Mouse (Mus musculus): Measurements from ENCODE around the gene Ppp1r12b.

The Ppp1r12b gene

DNA sequence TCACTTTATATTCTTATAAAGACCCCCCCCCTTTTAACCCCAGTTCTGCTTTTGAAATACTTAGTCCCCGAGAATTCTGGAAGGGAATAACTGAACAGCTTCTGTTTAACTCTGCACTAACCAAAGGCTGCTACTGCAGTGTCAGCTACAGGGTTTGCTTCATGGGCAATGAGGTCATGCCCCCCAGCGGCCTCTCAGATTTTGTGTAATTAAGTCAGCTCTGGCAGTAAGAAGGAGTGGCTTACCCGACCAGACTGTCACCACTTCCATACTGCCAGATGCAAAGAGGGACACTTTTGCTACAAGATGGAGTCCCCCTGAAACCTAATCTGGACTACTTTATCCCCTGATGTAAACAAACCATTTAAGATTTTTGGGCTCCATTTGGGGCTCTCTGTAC, 180.1 kb downstream of the Ppp1r12b start:
- in situ Hi-C loops (cut with MboI; ENCODE audit: low pct_unique_long_range_greater_than_20kb in 1 of 2, low sequenced_read_pairs in 2 of 2, unreplicated experiment in 1 of 2) = no loop called here

DNA sequence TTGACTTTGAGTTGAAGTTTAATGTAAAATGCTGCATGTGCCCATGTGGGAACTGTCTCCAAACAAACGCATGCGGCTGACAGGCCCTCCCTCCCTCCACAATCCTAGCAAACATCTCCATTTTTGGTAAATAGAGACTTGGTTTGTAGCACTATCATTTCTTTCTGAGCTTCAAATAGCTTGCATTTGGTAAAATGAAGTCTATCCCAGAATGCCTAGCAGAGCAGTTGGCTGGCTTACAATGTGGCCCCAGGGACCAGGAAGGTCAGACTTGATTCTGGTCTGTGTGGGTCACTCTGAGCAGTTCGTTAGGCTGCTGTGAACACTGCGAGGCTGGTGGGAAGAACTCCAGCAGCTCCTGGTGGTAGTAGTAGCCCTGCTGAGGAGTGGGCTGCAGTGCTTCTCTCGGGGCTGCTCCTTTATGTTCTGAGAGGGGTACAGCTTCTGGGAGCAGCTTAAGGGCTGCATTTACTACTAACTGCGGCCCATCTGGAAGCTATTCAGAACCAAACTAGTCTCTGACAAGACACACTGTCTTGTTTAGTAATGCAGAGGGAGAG, 180.9 kb downstream of the Ppp1r12b start:
- in situ Hi-C loops (cut with MboI; ENCODE audit: low pct_unique_long_range_greater_than_20kb in 1 of 2, low sequenced_read_pairs in 2 of 2, unreplicated experiment in 1 of 2) = no loop called here

DNA sequence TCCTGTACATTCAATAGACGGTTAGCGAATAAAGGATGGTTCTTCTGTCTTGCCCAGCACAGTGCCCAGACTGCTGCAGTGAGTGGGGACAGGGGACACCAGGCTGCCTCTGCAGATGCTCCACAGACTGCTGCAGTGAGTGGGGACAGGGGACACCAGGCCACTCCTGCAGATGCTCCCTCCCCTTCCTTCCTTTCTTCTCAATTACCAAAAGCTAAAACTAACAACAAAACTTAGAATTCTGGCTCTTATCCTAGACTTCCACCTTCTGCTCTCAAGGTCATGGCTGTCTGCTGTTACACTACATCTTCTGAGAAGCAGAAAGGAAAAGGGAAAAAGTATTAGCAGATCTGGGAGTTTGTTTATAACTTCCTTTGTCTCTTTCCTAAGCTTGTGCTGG, 181.5 kb downstream of the Ppp1r12b start:
- in situ Hi-C loops (cut with MboI; ENCODE audit: low pct_unique_long_range_greater_than_20kb in 1 of 2, low sequenced_read_pairs in 2 of 2, unreplicated experiment in 1 of 2) = no loop called here

DNA sequence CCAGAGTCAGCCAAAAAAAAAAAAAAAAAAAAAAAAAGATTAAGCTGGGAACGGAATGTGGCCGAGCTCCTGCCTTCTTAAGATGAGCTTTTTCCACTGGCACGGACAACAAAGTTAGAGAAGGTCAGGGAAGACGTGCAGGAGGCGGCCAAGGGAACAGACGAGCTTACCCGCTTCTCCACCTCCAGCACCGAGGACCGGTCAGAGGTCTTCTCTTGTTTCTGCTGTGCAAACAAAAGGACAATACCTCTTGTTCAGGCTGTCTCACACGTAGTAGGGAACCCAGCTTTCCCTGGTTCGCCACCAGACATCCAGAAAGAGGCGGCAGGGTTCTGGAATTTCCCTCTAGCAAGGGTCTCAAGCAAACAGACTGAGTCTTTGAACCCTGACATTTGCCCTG, 182.5 kb downstream of the Ppp1r12b start:
- in situ Hi-C loops (cut with MboI; ENCODE audit: low pct_unique_long_range_greater_than_20kb in 1 of 2, low sequenced_read_pairs in 2 of 2, unreplicated experiment in 1 of 2) = no loop called here

DNA sequence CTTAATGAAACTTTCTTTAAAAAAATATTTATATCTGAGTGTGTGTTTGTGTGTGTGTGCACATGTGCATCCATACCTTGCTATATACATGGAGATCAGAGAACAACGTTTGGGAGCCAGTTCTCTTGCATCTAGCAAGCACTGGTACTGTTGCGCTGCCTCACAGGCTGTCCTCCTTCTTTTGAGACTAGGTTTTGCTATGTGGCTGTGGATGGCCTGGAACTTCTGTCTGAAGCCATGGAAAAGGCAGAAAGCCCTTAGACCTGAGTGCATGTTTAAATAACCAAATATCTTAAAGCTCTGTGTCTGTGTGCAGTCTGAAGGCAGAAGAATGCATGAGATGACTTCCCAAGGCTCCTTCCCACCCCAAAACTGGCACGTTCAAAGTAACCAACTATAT, 182.9 kb downstream of the Ppp1r12b start:
- in situ Hi-C loops (cut with MboI; ENCODE audit: low pct_unique_long_range_greater_than_20kb in 1 of 2, low sequenced_read_pairs in 2 of 2, unreplicated experiment in 1 of 2) = no loop called here

DNA sequence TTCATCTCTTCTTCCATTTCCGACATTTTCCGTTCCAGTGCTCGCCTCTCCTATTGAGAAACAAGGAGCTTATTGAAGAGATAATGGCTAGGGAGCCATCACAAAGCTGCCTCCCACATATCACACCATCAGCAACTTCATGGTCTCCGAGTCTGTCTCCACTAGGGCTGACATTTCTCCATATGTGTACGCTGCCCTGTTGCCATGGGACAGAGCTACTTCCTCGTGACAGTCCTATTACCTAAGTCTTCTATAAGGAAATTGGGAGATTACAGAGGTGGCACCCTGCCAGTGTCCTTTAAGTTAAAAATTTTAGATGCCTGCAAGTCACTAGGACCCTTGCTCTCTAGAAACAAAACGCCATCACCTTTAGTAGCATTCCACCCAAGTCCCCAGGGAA, 183.7 kb downstream of the Ppp1r12b start:
- in situ Hi-C loops (cut with MboI; ENCODE audit: low pct_unique_long_range_greater_than_20kb in 1 of 2, low sequenced_read_pairs in 2 of 2, unreplicated experiment in 1 of 2) = no loop called here

DNA sequence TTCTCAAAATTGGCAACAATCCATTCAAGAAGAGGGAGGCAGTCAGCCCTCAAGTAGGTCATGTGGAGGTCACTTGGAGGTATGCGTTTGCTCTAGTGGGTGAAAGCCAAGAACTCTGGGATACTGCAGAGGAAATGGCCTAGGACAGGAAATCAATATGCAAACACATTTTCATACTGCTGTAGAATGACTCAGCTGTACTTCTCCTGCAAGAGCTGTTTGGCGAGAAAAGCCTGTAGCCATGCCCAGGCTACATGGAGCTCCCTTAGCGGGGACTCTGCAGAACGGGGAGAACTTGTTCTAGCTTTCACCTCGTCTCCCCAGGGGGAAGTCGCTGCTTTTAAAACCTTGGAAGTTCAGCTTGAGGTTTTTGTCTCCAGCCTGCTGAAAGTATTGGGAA, 184.4 kb downstream of the Ppp1r12b start:
- in situ Hi-C loops (cut with MboI; ENCODE audit: low pct_unique_long_range_greater_than_20kb in 1 of 2, low sequenced_read_pairs in 2 of 2, unreplicated experiment in 1 of 2) = no loop called here

DNA sequence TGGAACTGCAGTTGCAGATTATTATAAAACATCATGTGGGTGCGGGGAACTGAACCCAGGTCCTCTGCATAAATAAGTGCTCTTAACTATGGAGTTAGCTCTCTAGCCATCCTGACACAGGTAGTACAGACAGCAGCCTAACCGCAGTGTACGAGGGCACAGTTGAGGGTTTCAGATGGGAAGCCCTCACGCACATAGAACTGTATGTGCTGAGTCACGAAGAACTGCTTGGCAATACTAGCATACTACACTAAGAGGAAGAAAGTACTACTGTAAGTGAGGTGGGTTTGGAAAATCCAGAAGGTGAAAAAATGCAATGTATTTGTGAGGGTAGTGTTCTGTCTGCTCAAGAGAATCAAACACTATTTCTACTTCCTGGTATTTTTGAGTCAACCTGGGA, 185.4 kb downstream of the Ppp1r12b start:
- in situ Hi-C loops (cut with MboI; ENCODE audit: low pct_unique_long_range_greater_than_20kb in 1 of 2, low sequenced_read_pairs in 2 of 2, unreplicated experiment in 1 of 2) = no loop called here

DNA sequence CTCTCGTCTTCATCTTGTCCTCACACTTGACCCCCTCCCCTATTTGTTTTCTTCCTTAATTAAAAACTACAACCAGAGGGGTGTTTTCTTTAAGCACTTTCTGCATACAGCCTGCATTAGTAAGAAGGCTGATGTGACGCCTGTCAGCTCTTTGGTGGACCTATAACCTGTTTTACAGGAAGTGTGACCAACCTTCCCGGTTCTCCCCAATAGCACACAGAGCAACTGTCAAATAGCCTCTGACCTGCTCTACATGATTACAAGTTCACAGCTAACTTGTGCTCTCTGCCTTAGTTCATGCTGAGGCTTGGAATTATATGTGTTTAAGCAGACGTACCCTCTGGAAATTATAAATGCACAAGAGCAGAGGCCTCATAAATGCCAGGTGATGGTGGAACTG, 189.3 kb downstream of the Ppp1r12b start:
- in situ Hi-C loops (cut with MboI; ENCODE audit: low pct_unique_long_range_greater_than_20kb in 1 of 2, low sequenced_read_pairs in 2 of 2, unreplicated experiment in 1 of 2) = no loop called here

DNA sequence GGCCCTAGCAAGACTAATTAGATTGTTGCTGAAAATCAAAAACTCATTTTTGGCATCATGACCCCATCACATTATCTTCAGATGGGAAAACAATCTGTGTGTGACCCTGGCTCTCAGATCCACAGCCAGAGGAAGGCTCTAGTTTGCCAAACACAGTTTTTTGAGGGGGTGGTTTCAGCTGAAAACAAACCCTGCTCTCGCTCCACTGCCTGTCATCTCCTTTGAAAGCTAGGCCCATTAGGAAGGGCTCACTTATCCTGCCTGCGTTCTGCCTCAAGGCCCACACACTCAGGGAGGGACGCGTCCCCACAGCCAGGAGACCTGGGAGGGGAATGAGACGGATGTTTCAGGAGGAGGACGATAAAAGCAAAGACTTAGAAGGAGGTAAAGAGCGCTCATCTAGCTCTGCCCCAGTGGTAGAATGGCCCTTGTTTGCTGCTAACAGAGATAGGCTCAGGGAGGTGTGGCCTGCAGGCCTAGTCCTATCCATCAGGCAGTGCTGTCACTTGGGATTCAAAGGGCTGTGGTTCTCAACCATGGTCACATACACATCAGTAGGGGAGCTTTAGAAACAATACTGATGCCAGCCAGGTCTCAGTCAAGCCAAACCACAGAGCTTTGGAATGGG, 190.8 kb downstream of the Ppp1r12b start:
- in situ Hi-C loops (cut with MboI; ENCODE audit: low pct_unique_long_range_greater_than_20kb in 1 of 2, low sequenced_read_pairs in 2 of 2, unreplicated experiment in 1 of 2) = no loop called here

DNA sequence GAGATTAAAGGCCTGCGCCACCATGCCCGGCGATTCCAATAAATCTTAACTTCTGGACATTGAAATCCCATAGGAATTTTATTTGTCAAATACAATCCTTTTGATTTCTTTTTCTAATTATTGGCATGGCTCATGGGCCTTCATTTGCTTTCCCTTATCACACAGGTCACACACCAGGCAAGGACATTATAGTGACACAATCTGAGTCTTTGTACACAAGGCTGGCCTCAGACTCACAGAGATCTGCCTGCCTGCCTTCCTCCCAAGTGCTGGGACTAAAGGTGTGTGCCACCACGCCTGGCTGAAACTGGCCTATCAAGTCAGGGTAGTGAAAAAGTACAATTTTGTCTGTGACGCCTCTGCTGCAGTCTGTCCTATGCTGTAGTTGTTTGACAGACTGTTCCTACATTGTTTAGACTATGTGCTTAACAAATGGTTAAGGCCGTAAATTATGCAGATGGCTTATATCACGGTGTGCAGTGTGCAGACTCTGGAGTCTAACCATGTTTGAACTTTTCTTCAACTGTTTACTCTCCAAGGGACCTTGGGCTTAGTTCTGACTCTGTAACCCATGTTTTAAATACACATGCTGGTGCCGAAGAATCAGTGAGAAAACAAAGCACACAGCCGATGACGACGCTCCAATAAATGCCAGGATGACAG, 191.8 kb downstream of the Ppp1r12b start:
- in situ Hi-C loops (cut with MboI; ENCODE audit: low pct_unique_long_range_greater_than_20kb in 1 of 2, low sequenced_read_pairs in 2 of 2, unreplicated experiment in 1 of 2) = no loop called here

DNA sequence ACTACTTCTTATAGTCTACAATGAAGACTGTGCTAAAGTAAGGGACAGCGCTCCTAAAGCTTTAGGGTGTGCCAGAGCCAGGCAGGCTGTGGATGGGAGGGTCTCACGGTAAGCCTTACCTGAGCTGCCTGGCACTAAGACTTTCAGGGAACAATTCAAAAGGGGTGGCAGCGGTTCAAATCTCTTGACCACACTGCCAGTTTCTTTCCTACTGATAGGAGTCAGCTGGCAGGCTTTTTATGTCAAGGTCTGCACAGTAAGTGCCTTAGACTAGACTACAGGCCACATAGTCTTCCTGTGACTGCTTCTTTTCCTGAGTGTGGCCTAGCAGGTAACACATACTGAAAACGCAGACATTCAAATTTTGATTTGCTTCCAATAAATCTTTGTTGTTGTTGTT, 192.5 kb downstream of the Ppp1r12b start:
- in situ Hi-C loops (cut with MboI; ENCODE audit: low pct_unique_long_range_greater_than_20kb in 1 of 2, low sequenced_read_pairs in 2 of 2, unreplicated experiment in 1 of 2) = no loop called here

DNA sequence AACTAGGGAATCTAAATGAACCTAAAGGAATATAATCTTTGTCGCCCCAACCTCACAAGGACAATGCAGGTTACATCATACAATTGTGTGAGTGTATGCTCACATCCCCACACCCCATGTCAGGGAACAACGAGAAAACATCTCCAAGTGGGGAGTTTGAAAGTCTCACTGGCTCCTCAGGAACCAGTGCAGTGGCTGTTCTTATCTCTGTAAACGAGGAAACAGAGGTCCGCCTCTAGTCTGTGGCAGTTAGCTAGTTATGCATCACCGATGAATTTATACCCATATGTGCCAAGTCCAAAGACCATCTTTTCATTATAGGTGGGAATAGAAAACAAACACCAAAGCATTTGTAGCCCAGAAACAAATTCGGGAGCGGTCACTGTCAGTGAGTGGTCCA, 194.2 kb downstream of the Ppp1r12b start:
- in situ Hi-C loops (cut with MboI; ENCODE audit: low pct_unique_long_range_greater_than_20kb in 1 of 2, low sequenced_read_pairs in 2 of 2, unreplicated experiment in 1 of 2) = no loop called here

DNA sequence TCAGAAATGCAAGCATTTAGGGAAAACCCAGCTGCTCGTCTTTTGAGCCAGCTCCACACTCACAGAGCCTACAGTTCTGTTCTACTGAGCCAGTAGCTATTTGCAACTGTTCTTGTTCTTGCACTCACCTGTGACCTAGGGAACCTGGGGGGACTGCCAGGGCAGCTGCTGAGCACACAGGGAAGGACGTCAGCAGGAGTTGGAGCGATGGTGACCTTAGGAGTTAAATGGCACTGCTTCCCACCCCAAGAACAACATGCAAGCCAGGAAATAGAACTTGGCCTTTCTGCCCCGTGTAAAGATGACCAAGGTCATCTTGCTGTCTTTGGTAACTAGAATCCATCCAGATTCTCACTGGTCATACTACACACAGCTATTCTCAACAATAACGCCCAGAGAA, 195.1 kb downstream of the Ppp1r12b start:
- in situ Hi-C loops (cut with MboI; ENCODE audit: low pct_unique_long_range_greater_than_20kb in 1 of 2, low sequenced_read_pairs in 2 of 2, unreplicated experiment in 1 of 2) = no loop called here

DNA sequence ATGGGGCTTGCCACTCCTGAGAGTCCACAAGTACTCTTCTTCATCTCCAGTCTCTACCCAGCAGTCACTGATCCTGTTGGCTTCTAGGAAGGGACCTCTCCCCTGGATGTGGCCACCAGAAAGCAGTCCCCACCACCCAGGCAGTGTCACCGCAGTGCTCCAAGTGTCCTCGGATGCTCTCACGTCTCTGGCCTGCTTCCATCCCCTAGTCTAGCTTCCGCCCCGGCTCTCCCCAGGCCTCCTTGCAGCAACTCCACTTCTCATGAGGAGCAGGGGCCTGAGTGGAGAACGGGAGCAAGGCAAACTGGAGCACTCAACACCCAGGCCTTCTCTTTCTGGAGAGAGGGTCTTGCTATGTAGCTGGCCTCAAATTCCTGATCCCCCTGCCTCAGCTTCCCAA, 196.6 kb downstream of the Ppp1r12b start:
- in situ Hi-C loops (cut with MboI; ENCODE audit: low pct_unique_long_range_greater_than_20kb in 1 of 2, low sequenced_read_pairs in 2 of 2, unreplicated experiment in 1 of 2) = no loop called here

DNA sequence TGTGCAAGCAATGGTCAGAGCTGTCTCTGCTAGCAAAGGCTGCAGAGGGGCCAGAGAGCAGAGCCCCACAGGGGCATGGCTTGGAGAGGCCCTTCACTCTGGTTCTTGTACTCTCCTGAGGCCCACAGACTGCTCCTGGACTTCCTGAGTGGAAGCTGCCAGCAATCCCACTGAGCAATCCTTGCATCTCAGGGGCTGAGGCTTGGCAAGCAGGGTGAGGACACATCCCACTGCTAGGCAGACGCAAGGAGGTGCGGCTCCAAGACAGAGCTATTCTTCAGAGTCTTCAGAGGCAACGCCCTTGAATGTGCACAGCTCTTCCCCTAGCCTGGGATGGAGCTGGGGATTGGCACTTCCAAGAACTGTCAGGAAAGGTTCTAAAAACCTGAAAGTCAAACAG, 198.5 kb downstream of the Ppp1r12b start:
- in situ Hi-C loops (cut with MboI; ENCODE audit: low pct_unique_long_range_greater_than_20kb in 1 of 2, low sequenced_read_pairs in 2 of 2, unreplicated experiment in 1 of 2) = no loop called here

DNA sequence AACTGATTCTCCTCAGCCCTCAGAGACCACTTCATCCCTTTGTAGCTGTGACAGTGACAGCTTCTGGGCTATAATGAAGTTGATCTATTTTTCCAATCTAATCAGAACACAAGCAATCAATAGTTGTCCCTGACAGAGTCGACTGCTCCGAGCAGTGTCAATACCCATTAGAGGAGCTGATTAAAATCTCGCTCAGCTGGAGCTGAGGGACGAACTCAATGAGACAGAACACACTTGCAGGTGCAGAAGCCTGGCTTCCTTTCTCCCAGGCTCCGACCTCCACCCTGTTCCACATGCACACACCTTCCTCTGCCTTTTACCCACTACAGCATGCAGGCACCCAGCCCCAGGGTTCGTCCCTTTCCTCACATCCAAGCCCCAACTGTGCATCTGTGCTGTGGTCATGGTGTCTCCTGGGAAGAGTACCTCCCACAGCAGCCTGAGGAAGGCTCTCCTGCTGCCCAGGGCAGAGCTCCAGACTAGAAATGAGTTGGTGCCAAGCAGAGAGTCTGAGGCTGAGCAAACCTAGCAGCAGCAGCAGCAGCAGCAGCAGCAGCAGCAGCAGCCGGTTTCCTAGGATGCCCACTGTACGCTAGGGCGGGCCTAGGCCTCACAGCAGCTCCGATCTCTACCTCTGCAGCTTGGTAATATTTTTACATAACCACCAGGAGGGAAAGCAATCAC, 199.4 kb downstream of the Ppp1r12b start:
- in situ Hi-C loops (cut with MboI; ENCODE audit: low pct_unique_long_range_greater_than_20kb in 1 of 2, low sequenced_read_pairs in 2 of 2, unreplicated experiment in 1 of 2) = no loop called here

DNA sequence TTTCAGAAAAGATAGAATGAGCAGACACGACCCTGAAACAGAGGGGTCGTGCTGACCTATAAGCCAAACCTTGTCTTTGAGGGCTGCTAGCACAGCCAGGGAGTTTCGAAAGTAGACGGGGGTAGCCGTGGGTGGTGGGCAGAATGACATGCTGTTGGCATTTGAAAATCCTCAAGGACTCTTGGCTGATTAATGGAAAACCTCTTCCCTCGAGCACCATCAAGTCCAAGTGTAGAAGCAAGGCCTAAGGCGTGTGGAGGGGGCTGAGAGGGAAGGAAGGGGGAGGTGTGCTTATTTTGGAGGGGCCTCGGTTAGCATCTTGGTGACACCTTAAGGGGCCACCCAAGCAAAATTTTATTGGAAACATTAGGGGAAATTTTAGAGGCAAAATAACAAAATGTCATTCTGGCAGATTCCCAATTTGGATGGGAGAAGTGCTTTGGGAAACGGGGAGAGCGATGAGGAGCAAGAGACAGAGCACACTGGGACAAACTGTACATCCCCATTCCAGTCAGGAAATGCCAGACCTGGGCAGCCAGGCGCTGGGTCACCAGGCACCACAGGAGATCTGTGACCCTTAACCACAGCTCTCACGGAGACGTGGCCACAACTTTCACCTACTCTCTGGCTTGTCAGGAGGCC, 200.1 kb downstream of the Ppp1r12b start:
- in situ Hi-C loops (cut with MboI; ENCODE audit: low pct_unique_long_range_greater_than_20kb in 1 of 2, low sequenced_read_pairs in 2 of 2, unreplicated experiment in 1 of 2) = no loop called here

DNA sequence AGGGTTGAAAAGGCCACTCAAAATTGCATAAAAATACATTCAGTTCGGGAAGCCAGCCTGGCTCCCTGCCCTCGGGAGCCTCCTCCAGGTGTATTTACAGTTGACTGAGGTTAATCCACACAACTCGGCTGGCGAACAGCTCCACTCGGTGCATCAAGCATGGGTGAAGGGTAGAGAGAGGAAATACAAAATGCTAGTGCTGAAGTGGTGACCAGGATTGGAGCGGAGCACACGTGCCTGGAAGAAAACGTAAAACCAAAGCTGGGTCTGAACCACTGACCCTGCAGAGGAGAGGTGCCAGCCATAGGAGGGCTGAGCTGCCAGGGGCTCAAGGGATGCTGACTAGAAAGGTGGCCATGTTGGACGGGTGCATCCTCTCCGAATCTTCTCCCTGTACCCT, 200.9 kb downstream of the Ppp1r12b start:
- in situ Hi-C loops (cut with MboI; ENCODE audit: low pct_unique_long_range_greater_than_20kb in 1 of 2, low sequenced_read_pairs in 2 of 2, unreplicated experiment in 1 of 2) = no loop called here

All from mouse embryonic stem cell (cell line).